Mouse (Mus musculus): ENCODE data around the gene Hist1h1a. TPM values are rescaled to one million over a fixed set of nuclear protein-coding genes. Genes with fewer than 3 reads are reported as not detected.
A peak's percentile ranks its signal among the peaks of the same experiment; 100 is the strongest.

Hist1h1a gene
- total and polyA plus RNA-seq, 3 experiments, result 2.4 to 1,163 (median 30.9) TPM

DNA sequence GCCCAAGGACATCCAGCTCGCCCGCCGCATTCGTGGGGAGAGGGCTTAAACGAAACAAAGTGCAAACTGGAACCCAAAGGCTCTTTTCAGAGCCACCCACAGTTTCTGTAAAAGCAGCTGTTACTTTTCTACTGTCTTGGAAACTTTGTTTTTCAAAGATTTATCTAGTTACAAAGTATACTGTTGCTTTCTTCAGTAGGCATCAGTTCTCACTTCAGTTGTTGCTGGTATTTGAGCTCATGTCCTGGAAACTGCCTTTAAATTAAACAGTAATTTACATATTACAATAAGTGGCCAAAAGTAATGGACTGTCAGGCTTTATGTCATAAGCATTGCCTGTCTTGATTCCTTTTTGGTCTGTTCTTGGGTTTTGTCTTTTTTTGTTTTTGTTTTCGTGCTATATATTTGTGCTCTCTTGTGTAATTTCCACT lies 10.7 kb upstream of the Hist1h1a start:
- TF ChIP-seq JUND (conservative IDR thresholded peaks at IDR 0.05; ENCODE audit: low read depth, low read length) (0 out of 2 replicates have a peak, but pooled peaks have one; percentile 23), E2F4 (IDR thresholded peaks at IDR 0.05; ENCODE audit: insufficient replicate concordance, low read depth, low read length) (0 out of 2 replicates have a peak, but pooled peaks have one; percentile 59), KAT2A (IDR thresholded peaks at IDR 0.05; ENCODE audit: insufficient replicate concordance, low read length) (no peak), CTCF (conservative IDR thresholded peaks at IDR 0.05 in 1 of 2, IDR thresholded peaks at IDR 0.05 in 1 of 2; ENCODE audit: low read depth in 2 of 2, low read length in 2 of 2) (no peak), CHD1 (IDR thresholded peaks at IDR 0.05; ENCODE audit: low read depth, low read length) (peak; percentile 94), EP300 (IDR thresholded peaks at IDR 0.05; ENCODE audit: low read length) (peak; percentile 40; the same call in 1 of the 2 replicates), BHLHE40 (IDR thresholded peaks at IDR 0.05; ENCODE audit: low read depth, low read length) (no peak), RCOR1 (conservative IDR thresholded peaks at IDR 0.05; ENCODE audit: low read depth, low read length) (peak; percentile 56; the same call in 1 of the 2 replicates), TBP (conservative IDR thresholded peaks at IDR 0.05; ENCODE audit: low read depth, low read length) (0 out of 2 replicates have a peak, but pooled peaks have one; percentile 38), ZC3H11A (IDR thresholded peaks at IDR 0.05; ENCODE audit: low read depth, low read length) (no peak), MAZ (IDR thresholded peaks at IDR 0.05; ENCODE audit: low read depth, low read length) (no peak), MYC (IDR thresholded peaks at IDR 0.05; ENCODE audit: low read depth, low read length) (0 out of 2 replicates have a peak, but pooled peaks have one; percentile 14), MAFK (IDR thresholded peaks at IDR 0.05; ENCODE audit: insufficient replicate concordance, low read length) (peak; percentile 52; the same call in 1 of the 2 replicates), MXI1 (IDR thresholded peaks at IDR 0.05; ENCODE audit: low read depth, low read length) (no peak), PAX5 (IDR thresholded peaks at IDR 0.05; ENCODE audit: low read length) (no peak), ZKSCAN1 (IDR thresholded peaks at IDR 0.05; ENCODE audit: borderline replicate concordance, low read depth, low read length) (no peak), GABPA (IDR thresholded peaks at IDR 0.05; ENCODE audit: insufficient replicate concordance, low read depth, low read length) (no peak), NELFE (IDR thresholded peaks at IDR 0.05; ENCODE audit: low read depth, low read length) (peak; percentile 85), USF1 (IDR thresholded peaks at IDR 0.05; ENCODE audit: low read depth, low read length) (no peak), USF2 (conservative IDR thresholded peaks at IDR 0.05; ENCODE audit: low read depth, low read length) (no peak; the same call in 1 of the 2 replicates), ETS1 (conservative IDR thresholded peaks at IDR 0.05; ENCODE audit: low read depth, low read length) (no peak), ZNF384 (IDR thresholded peaks at IDR 0.05; ENCODE audit: low read depth, low read length) (no peak), RAD21 (IDR thresholded peaks at IDR 0.05; ENCODE audit: low read depth, low read length) (no peak), SIN3A (IDR thresholded peaks at IDR 0.05; ENCODE audit: low read length) (peak; percentile 74), UBTF (IDR thresholded peaks at IDR 0.05; ENCODE audit: low read depth, low read length) (peak; percentile 79; the same call in 1 of the 2 replicates), CHD2 (IDR thresholded peaks at IDR 0.05; ENCODE audit: low read length) (0 out of 2 replicates have a peak, but pooled peaks have one; percentile 55), SMC3 (IDR thresholded peaks at IDR 0.05; ENCODE audit: low read depth, low read length) (no peak), NRF1 (IDR thresholded peaks at IDR 0.05; ENCODE audit: low read depth, low read length) (no peak), MAX (IDR thresholded peaks at IDR 0.05; ENCODE audit: low read length) (no peak), HCFC1 (IDR thresholded peaks at IDR 0.05; ENCODE audit: low read depth, low read length) (no peak; the same call in 1 of the 2 replicates), TCF12 (IDR thresholded peaks at IDR 0.05; ENCODE audit: low read depth, low read length) (no peak), IRF4 (IDR thresholded peaks at IDR 0.05; ENCODE audit: low read depth, low read length) (no peak), MEF2A (IDR thresholded peaks at IDR 0.05; ENCODE audit: borderline replicate concordance, low read depth, low read length) (no peak), JUN (IDR thresholded peaks at IDR 0.05; ENCODE audit: insufficient read depth, low read depth, low read length) (no peak), POLR2AphosphoS2 (IDR thresholded peaks at IDR 0.05; ENCODE audit: low read depth, low read length) (peak; percentile 100), POLR2A (IDR thresholded peaks at IDR 0.05; ENCODE audit: low read depth, low read length) (peak; percentile 91), ZMIZ1 (IDR thresholded peaks at IDR 0.05; ENCODE audit: low read depth, low read length) (peak; percentile 89), ELF1 (IDR thresholded peaks at IDR 0.05; ENCODE audit: low read depth, low read length) (no peak)
- peak overlapping the region; percentile 63; the same call in 1 of the 2 replicates for H3K9ac ChIP-seq (ENCODE audit: insufficient read depth, low read depth)
- H3K36me3 ChIP-seq (replicated peaks in 1 of 2; ENCODE audit: control insufficient read depth in 1 of 2, insufficient read depth in 1 of 2, low read length in 1 of 2), result no peaks in the 10 kb centered on the region
- H3K79me2 ChIP-seq (replicated peaks; ENCODE audit: control insufficient read depth, extremely low read depth, insufficient read depth, poor library complexity, severe bottlenecking), result no peaks in the 10 kb centered on the region
- H3K27ac ChIP-seq (ENCODE audit: insufficient read depth, low read depth), result peak overlapping the region; percentile 91
- in situ Hi-C loops (cut with MboI; ENCODE audit: low pct_ligation_motif_present, low pct_unique_long_range_greater_than_20kb, low sequenced_read_pairs) (loop anchor here (25.0 kb wide), 1 partner anchor 1715 kb away; the partner anchor contains the start of genes Hist1h2ag, Hist1h2ah, Hist1h2bj and Hist1h2bk), dilution Hi-C loops (cut with MboI; ENCODE audit: extremely low pct_ligation_motif_present, extremely low pct_unique_long_range_greater_than_20kb, low sequenced_read_pairs) (no loop called here)
- no peak for DNase-seq (ENCODE audit: extremely low read depth)
- peaks cover 0 to 43% of the 10 kb centered on the region in 2 experiments; a peak in 2 of 4 replicates for H3K4me1 ChIP-seq (ENCODE audit: control insufficient read depth in 1 of 2, insufficient read depth in 2 of 2)
- H3K4me3 ChIP-seq (replicated peaks in 1 of 3; ENCODE audit: low read depth in 2 of 3, low read length in 2 of 3, poor library complexity in 1 of 3), result peak overlapping the region; percentile 4 to 43 (median 32)
- H3K9me3 ChIP-seq (replicated peaks; ENCODE audit: low read length), result no peaks in the 10 kb centered on the region
- no peaks in the 10 kb centered on the region for H3K27me3 ChIP-seq (replicated peaks)
- H3K4me2 ChIP-seq (ENCODE audit: insufficient read depth, low read depth, poor library complexity, severe bottlenecking), result peak overlapping the region; percentile 70

Data from CH12.LX (cell line).